Mouse (Mus musculus) stomach, embryonic 16.5 days (tissue): Measurements from ENCODE around the gene Mars. TPM values are rescaled to one million over a fixed set of nuclear protein-coding genes. Genes with fewer than 3 reads are reported as not detected.

Experiments
- ATAC-seq: fragments of 200-750 bp; cut with Nextera tagmentation; 2 replicates; pipeline ENCODE4 v1.8.0; 2017; ENCODE audit warnings: moderate number of reproducible peaks, moderate TSS enrichment; ENCODE audit not compliant: insufficient read depth, low FRiP score
- H3K27ac ChIP-seq: fragments of 300-500 bp; sonication (generic); 2 replicates; pipeline ENCODE4 v1.5.1; 2014; ENCODE audit warnings: low read length
- H3K27me3 ChIP-seq: fragments of 300-500 bp; sonication (generic); 2 replicates; pipeline ENCODE4 v1.6.1; 2014; ENCODE audit warnings: low read length, control low read depth, mixed read lengths; ENCODE audit not compliant: control insufficient read depth, insufficient read depth
- H3K36me3 ChIP-seq: fragments of 300-500 bp; sonication (generic); 2 replicates; pipeline ENCODE4 v1.6.1; 2014; ENCODE audit warnings: low read length; ENCODE audit not compliant: control insufficient read depth, insufficient read depth
- H3K4me1 ChIP-seq: fragments of 300-500 bp; sonication (generic); 2 replicates; pipeline ENCODE4 v1.6.1; 2014; ENCODE audit warnings: low read length, control low read depth, mixed read lengths; ENCODE audit not compliant: control insufficient read depth, insufficient read depth
- H3K4me2 ChIP-seq: fragments of 300-500 bp; sonication (generic); 2 replicates; pipeline ENCODE4 v1.6.1; 2014; ENCODE audit warnings: low read depth, low read length, mixed read lengths
- H3K4me3 ChIP-seq: fragments of 300-500 bp; sonication (generic); replicated peaks from 2 replicates; pipeline ENCODE4 v1.5.1; 2014; ENCODE audit warnings: mild to moderate bottlenecking, low read length
- H3K9ac ChIP-seq: fragments of 300-500 bp; sonication (generic); 2 replicates; pipeline ENCODE4 v1.6.1; 2014; ENCODE audit warnings: low read length
- H3K9me3 ChIP-seq: fragments of 300-500 bp; sonication (generic); replicated peaks from 2 replicates; pipeline ENCODE4 v1.6.1; 2016; ENCODE audit warnings: low read length, control low read depth; ENCODE audit not compliant: control insufficient read depth
- WGBS: fragments of 180-500 bp; shearing (Covaris S2); extraction: QIAGEN DNeasy Blood & Tissue Kit; methylation state at CpG from one replicate; pipeline ENCODE4 v1.1.7; 2014; 5-methylcytosine and 5-hydroxymethylcytosine counted together
- polyA plus RNA-seq: library from polyadenylated mRNA; unstranded; fragments of >200 nt; fragmentation: Nextera tagmentation; extraction: Ambion mirVana; gene quantifications from 2 replicates; pipeline ENCODE4 v1.2.1, GENCODE M21; 2015

Mars gene
- polyA plus RNA-seq, 1 experiment from 2014 or later = 104 TPM

DNA sequence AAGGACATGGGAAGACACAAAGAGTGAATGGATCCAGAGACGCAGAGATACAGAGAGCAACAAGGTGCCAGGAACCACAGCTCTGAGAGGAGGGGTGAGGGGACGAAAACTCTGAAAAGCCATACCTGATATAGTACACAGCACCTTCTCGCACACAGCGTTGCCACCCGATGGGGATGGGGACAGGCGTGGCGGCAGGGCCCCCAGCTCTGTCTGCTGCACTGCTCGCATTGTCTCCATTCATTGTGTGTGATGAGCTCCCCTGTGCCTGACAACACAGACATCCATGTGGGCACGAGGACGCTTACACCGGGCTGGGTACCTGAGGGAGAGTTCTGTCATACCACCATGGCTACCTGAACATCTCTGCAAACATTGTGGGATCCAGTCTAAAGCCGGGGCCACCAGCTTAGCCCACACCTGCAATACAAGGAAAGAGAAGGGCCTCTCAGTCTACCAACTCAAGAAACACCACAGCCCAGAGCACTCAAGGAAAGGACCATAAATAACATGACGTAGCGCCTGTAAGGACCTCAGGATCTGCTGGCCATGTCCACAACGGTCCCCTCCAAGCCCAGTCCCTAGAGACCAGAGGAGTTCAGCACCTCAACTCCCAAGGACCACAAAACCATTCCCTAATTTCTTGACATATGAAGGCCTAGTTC, 24.2 kb downstream of the Mars start:
- peaks cover 49% of the 10 kb centered on the region for H3K4me1 ChIP-seq
- H3K4me2 ChIP-seq = peak overlapping the region; percentile 73

DNA sequence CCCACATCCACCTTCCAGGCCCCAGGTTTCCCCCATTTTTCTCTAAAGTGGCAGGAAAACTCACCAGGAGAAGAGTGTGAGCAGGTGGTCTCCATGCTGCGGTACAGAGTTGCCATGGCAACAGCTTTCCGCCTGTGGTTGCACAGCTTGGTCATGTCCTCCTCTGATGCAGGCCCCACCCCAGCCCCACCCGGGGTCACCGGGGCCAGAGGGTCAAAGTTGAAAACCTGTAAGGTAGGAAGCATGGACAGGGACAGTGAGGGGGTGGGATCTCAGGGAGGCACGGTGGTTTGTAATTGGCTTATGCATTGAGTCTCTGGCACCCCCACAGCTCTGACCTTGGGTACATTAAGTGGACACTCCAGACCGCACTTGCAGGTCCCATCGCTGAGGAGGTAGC, 24.9 kb downstream of the Mars start:
- H3K27me3 ChIP-seq = no peaks in the 10 kb centered on the region
- H3K36me3 ChIP-seq = peaks cover 25% of the 10 kb centered on the region
- peaks cover 42% of the 10 kb centered on the region for H3K4me1 ChIP-seq
- no peak for ATAC-seq
- no peaks in the 10 kb centered on the region for H3K9me3 ChIP-seq
- peak overlapping the region; percentile 63 for H3K4me3 ChIP-seq
- H3K4me2 ChIP-seq = peak overlapping the region; percentile 73
- H3K9ac ChIP-seq = peak overlapping the region; percentile 89
- H3K27ac ChIP-seq = no peak overlapping the region
- WGBS = 38% methylated on average over 7 of the region's 7 CpGs

More for the DNA sequence above, 24.2 kb downstream of the Mars start:
- Histone ChIP-seq H3K4me3 (peak overlapping the region; percentile 63), H3K27ac (peak overlapping the region; percentile 100), H3K9ac (peak overlapping the region; percentile 89), H3K9me3 (no peaks in the 10 kb centered on the region), H3K27me3 (no peaks in the 10 kb centered on the region), H3K36me3 (peaks cover 19% of the 10 kb centered on the region)
- no peak for ATAC-seq
- WGBS = 54% methylated on average over 15 of the region's 15 CpGs

DNA sequence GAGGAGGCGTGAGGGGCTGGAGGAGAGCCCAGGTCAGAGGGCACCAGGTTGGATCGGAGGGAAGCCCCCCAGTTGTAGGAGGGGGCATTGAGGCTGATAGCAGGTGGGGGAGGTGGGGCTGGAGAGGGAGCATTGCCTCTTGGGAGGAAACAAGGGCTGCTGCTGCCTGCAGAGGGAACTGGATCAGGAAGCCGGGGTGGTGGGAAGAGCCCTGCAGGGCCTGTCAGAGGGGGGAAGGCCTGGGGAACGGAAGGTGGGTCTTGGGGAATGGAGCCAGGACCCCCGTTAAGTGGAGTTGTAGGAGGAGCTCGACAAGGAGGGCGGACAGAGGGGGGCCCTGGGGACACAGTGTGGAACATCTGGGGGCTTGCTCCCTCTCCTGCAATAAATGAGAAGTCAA, 25.4 kb downstream of the Mars start:
- no peak overlapping the region for H3K27ac ChIP-seq
- H3K27me3 ChIP-seq = no peaks in the 10 kb centered on the region
- peak overlapping the region; percentile 89 for H3K9ac ChIP-seq
- peak overlapping the region; percentile 73; the same call in 1 of the 2 replicates for H3K4me2 ChIP-seq
- no peak overlapping the region for H3K4me3 ChIP-seq
- H3K4me1 ChIP-seq = peaks cover 38% of the 10 kb centered on the region
- H3K36me3 ChIP-seq = peaks cover 29% of the 10 kb centered on the region
- 68% methylated on average over 7 of the region's 7 CpGs for WGBS
- no peaks in the 10 kb centered on the region for H3K9me3 ChIP-seq
- ATAC-seq = no peak

DNA sequence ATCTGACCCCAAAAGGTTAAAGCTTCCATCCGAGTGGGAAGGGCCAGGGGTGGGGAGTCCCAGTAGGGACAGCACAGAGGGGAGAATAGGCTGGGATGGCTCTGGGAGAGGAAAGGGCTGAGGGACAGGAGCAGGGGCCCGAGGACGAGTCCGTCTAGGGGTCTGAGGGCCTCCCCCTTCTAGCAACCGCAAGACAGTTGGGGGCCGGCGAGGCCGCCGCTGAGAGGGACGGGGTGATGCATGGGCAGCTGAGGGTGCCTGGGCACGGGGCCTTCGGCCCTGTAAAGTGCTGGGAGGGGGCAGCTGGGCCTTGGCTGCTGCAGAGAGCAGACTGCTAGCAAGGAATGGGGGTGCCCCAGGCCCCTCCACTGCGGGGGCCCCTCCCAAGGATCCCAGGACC, 25.9 kb downstream of the Mars start:
- Histone ChIP-seq H3K4me2 (no peak overlapping the region), H3K4me3 (no peak overlapping the region), H3K27ac (no peak overlapping the region), H3K9me3 (no peaks in the 10 kb centered on the region), H3K27me3 (no peaks in the 10 kb centered on the region), H3K36me3 (peaks cover 29% of the 10 kb centered on the region), H3K9ac (peak overlapping the region; percentile 89; the same call in 1 of the 2 replicates), H3K4me1 (peaks cover 38% of the 10 kb centered on the region)
- 76% methylated on average over 13 of the region's 13 CpGs for WGBS
- no peak for ATAC-seq

DNA sequence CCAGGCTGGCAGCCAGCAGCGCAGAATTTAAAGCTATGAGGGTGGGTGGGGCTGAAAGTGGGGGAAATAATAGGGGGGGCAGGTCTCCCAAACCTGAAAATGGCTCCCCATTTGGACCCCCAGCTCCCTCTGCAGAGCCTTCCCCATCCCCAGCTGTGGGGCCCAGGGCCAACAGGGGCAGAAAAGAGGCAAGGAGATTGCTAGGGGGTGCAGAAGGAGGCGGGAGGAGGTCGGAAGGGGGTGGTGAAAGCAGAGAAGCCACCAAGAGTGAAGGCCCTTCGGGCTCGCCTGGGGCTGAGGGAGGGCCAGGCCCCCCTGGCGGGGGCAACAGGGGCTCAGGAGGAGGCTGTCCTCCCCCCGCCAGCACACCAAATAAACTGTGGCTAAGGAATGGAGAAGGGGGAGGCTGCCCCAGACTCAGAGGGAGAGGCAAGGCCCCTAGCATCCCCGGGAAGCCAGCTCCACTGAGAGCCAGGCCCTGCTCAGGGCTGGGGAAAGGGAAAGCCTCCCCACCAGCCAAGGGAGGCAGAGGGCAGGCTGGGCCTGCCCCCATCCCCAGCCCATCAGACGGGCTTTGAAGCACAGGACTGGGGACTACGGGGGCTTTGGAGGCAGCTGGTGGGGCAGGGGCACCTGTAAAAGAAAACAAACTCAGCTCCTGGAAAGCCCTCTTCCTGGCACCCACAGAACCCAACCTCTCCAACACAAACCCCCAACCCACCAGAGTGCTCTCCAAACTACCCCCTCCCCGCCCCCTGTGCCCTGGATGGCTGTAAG, 26.7 kb downstream of the Mars start:
- no peak overlapping the region for H3K4me2 ChIP-seq
- H3K27ac ChIP-seq = no peak overlapping the region; the same call in 1 of the 2 replicates

GRCm38 (mm10) chr10:127284105-127284622, 27.4 kb downstream of the Mars start:
- no peaks in the 10 kb centered on the region for H3K9me3 ChIP-seq
- no peak overlapping the region for H3K27ac ChIP-seq
- no peaks in the 10 kb centered on the region for H3K27me3 ChIP-seq
- peaks cover 33% of the 10 kb centered on the region for H3K4me1 ChIP-seq
- no peak overlapping the region for H3K9ac ChIP-seq
- peaks cover 34% of the 10 kb centered on the region for H3K36me3 ChIP-seq
- no peak for ATAC-seq
- 85% methylated on average over 7 of the region's 7 CpGs for WGBS
- no peak overlapping the region for H3K4me2 ChIP-seq
- H3K4me3 ChIP-seq = no peak overlapping the region

More for the DNA sequence above, 26.7 kb downstream of the Mars start:
- peaks cover 31% of the 10 kb centered on the region for H3K36me3 ChIP-seq
- no peak overlapping the region for H3K4me3 ChIP-seq
- no peak for ATAC-seq
- WGBS = 66% methylated on average over 11 of the region's 11 CpGs
- no peak overlapping the region for H3K9ac ChIP-seq
- no peaks in the 10 kb centered on the region for H3K27me3 ChIP-seq
- peaks cover 36% of the 10 kb centered on the region for H3K4me1 ChIP-seq
- no peaks in the 10 kb centered on the region for H3K9me3 ChIP-seq

DNA sequence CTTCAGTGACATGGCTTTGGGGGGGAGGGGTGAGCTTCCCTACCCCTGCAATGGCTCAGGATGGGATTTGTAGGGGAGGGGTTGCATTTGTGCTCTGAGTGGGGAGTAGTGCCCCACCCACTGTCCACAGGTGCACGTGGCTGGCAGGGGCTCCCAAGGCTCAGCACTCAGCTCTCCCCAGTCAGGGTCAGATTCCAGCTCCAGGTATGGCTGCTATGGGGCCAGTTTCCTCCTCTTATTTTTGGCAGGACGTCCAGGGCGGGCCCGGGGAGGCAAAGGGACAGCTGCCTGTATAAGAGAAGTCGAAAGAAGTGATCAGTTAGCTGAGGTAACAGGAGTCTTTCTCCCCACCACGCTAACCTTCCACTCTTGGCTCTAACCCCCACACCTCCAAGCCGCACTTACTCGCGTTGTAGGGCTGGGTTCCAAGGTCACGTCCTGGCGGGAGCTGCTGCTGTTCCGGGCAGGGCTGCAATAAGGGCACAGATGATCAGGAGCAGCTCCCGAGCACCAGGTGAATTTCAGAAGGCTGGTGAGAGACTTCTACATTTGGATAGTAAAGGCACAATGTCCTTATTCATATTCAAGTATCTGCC, 28.9 kb downstream of the Mars start:
- no peak overlapping the region for H3K27ac ChIP-seq
- H3K36me3 ChIP-seq = peaks cover 38% of the 10 kb centered on the region
- no peaks in the 10 kb centered on the region for H3K27me3 ChIP-seq
- peaks cover 30% of the 10 kb centered on the region for H3K4me1 ChIP-seq
- WGBS = 74% methylated on average over 13 of the region's 13 CpGs
- H3K9me3 ChIP-seq = no peaks in the 10 kb centered on the region
- no peak overlapping the region for H3K4me3 ChIP-seq
- H3K4me2 ChIP-seq = no peak overlapping the region
- no peak overlapping the region for H3K9ac ChIP-seq
- ATAC-seq = no peak

DNA sequence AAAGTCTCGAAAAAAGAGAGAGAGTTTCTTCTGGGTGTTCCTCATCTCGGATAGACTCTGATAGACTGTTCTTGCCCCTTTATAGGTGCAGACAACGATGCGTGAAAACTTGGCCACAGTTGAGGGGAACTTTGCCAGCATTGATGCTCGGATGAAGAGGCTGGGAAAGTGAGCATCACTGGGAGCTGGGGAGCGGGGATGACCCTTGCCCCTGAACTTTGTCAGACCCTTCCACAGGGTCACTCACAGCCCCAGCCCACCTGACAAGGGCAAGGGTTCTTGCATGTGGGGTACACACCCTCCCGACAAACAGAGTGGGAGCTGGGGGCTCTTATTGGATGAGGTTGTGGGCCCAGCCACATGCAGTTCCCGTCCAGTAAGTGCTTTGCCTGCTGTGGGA, 30.3 kb downstream of the Mars start:
- no peak for ATAC-seq
- H3K4me3 ChIP-seq = no peak overlapping the region
- H3K4me1 ChIP-seq = peaks cover 16% of the 10 kb centered on the region
- no peak overlapping the region for H3K9ac ChIP-seq
- H3K9me3 ChIP-seq = no peaks in the 10 kb centered on the region
- H3K36me3 ChIP-seq = peaks cover 44% of the 10 kb centered on the region
- no peak overlapping the region for H3K4me2 ChIP-seq
- H3K27ac ChIP-seq = no peak overlapping the region
- H3K27me3 ChIP-seq = no peaks in the 10 kb centered on the region
- 87% methylated on average over 8 of the region's 8 CpGs for WGBS

GRCm38 (mm10) chr10:127279730-127280129, 31.9 kb downstream of the Mars start:
- Histone ChIP-seq H3K27me3 (no peaks in the 10 kb centered on the region), H3K4me3 (no peak overlapping the region), H3K4me2 (no peak overlapping the region), H3K9ac (no peak overlapping the region), H3K36me3 (peaks cover 44% of the 10 kb centered on the region), H3K27ac (no peak overlapping the region), H3K4me1 (0 out of 2 replicates have a peak, but pooled peaks cover 3% of the 10 kb centered on the region), H3K9me3 (no peaks in the 10 kb centered on the region)
- WGBS = 95% methylated on average over 2 of the region's 2 CpGs
- no peak for ATAC-seq
